Mouse (Mus musculus): ENCODE measurements around the gene Ncoa7. TPM values are rescaled to one million over a fixed set of nuclear protein-coding genes. Genes with fewer than 3 reads are reported as not detected.

Ncoa7 gene
- polyA plus RNA-seq, 1 experiment = 47.2 TPM

DNA sequence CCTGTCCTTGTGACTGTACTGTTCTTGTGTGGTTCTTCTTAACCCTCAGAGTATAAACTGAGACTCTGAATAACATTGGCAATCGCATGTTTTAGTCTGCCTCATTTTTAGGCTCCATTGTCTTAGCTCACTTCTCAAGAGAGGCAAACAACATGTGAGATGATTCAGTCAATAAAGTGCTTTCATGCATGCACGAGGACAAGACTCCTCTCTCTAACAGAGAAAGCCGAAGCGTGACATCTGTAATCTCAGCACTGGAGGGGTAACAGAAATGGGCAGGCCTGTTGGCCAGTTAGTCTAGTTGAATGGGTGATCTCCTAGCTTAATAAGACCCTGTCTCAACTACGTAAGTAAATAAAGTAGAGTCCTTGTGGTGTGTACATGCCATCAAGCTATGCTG is 95.1 kb downstream of the Ncoa7 start:
- H3K4me3 ChIP-seq (ENCODE audit: insufficient read depth, low read length) = no peak overlapping the region
- H3K4me1 ChIP-seq (ENCODE audit: control insufficient read depth, insufficient read depth, low read length) = no peaks in the 10 kb centered on the region; the same call in none of the 2 replicates
- TF ChIP-seq CTCF (IDR thresholded peaks at IDR 0.05; ENCODE audit: extremely low read depth, insufficient read depth, low read length) = no peak
- TF ChIP-seq POLR2A (IDR thresholded peaks at IDR 0.05; ENCODE audit: extremely low read depth, insufficient read depth, low read length) = no peak
- H3K27ac ChIP-seq (ENCODE audit: insufficient read depth, low read length) = no peak overlapping the region

DNA sequence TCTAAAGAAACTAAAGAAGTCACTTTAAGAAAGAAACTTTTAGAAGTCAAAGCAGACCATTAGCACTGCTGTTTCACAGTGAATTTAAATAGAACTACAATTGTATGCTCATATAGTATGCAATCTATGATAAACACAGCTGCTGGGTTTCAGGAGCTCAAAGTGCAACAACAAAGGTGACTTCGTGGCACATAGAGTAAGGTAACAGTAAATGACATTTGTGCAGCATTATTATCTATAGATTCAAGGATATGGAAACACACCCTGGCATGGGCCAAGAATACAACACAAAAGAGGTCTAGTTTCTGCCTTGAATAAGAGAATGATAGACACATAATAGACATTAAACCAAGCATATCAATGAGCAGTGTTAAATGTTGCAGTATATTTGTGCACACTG is 100.5 kb downstream of the Ncoa7 start:
- TF ChIP-seq POLR2A (IDR thresholded peaks at IDR 0.05; ENCODE audit: extremely low read depth, insufficient read depth, low read length) (no peak), CTCF (IDR thresholded peaks at IDR 0.05; ENCODE audit: extremely low read depth, insufficient read depth, low read length) (no peak)
- Histone ChIP-seq H3K27ac (ENCODE audit: insufficient read depth, low read length) (no peak overlapping the region), H3K4me1 (ENCODE audit: control insufficient read depth, insufficient read depth, low read length) (no peaks in the 10 kb centered on the region; the same call in 1 of the 2 replicates), H3K4me3 (ENCODE audit: insufficient read depth, low read length) (no peak overlapping the region)

DNA sequence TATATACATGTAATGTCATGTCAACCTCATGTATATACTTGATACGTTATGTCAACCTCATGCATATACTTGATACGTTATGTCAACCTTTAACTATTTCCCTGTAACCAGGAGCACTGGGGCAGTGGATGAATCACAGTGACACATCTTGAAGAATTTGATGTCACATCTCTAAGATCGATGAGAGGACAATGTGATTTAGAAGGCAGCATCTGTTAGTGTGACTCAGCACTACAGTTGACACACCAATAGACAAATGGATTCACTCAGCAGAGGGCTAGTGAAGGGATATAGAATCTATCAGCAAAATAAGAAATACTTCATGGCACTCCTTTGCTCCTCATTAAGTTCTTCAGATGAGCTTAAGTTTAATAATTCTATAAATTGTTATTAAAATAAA is 116.3 kb downstream of the Ncoa7 start:
- H3K4me3 ChIP-seq (ENCODE audit: insufficient read depth, low read length) = no peak overlapping the region
- TF ChIP-seq CTCF (IDR thresholded peaks at IDR 0.05; ENCODE audit: extremely low read depth, insufficient read depth, low read length) (no peak), POLR2A (IDR thresholded peaks at IDR 0.05; ENCODE audit: extremely low read depth, insufficient read depth, low read length) (no peak)
- H3K27ac ChIP-seq (ENCODE audit: insufficient read depth, low read length) = no peak overlapping the region
- H3K4me1 ChIP-seq (ENCODE audit: control insufficient read depth, insufficient read depth, low read length) = no peaks in the 10 kb centered on the region

DNA sequence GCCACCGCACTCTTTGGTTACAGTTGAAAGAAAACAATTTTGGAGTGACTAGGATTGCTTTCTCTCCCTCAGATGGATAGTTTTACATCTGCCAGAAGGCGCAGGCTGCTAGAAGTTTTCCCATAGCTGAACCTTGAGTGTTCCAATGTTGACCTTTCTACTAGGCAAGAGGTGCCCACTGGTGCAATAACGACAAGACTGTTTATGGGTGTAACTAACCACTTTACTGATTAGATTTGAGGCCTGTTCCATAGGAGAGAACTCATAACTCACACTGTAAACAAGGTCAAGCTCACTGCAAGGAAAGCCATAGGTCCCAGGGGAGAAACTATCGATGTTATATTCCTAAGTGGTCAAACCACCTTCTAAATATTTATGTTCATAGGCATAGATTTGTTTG is 119.7 kb downstream of the Ncoa7 start:
- no peak overlapping the region for H3K4me3 ChIP-seq (ENCODE audit: insufficient read depth, low read length)

DNA sequence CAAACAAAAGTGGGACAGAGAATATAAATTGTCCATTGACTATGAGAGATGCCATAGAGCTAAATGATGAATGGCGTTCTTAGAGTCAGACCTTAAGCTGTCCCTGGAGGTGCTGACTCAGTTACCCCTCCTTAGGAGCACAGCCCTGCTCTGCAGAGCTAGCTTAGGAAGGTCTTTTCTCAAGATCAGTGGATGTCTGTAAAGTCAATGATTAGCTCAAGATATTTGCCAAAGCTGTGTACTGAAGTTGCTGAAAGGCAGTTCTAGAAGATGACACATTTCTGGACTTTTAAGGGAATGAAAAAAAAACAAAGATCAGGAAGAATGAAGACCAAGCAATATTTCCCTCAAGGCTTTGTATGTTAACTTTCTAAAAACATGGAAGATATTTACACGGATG is 123.4 kb downstream of the Ncoa7 start:
- H3K27ac ChIP-seq (ENCODE audit: insufficient read depth, low read length) = no peak overlapping the region
- H3K4me3 ChIP-seq (ENCODE audit: insufficient read depth, low read length) = no peak overlapping the region
- no peak for TF ChIP-seq POLR2A (IDR thresholded peaks at IDR 0.05; ENCODE audit: extremely low read depth, insufficient read depth, low read length)
- no peak for TF ChIP-seq CTCF (IDR thresholded peaks at IDR 0.05; ENCODE audit: extremely low read depth, insufficient read depth, low read length)
- H3K4me1 ChIP-seq (ENCODE audit: control insufficient read depth, insufficient read depth, low read length) = no peaks in the 10 kb centered on the region

More for the DNA sequence above, 119.7 kb downstream of the Ncoa7 start:
- TF ChIP-seq POLR2A (IDR thresholded peaks at IDR 0.05; ENCODE audit: extremely low read depth, insufficient read depth, low read length) (no peak), CTCF (IDR thresholded peaks at IDR 0.05; ENCODE audit: extremely low read depth, insufficient read depth, low read length) (no peak)
- Histone ChIP-seq H3K4me1 (ENCODE audit: control insufficient read depth, insufficient read depth, low read length) (no peaks in the 10 kb centered on the region), H3K27ac (ENCODE audit: insufficient read depth, low read length) (no peak overlapping the region)

DNA sequence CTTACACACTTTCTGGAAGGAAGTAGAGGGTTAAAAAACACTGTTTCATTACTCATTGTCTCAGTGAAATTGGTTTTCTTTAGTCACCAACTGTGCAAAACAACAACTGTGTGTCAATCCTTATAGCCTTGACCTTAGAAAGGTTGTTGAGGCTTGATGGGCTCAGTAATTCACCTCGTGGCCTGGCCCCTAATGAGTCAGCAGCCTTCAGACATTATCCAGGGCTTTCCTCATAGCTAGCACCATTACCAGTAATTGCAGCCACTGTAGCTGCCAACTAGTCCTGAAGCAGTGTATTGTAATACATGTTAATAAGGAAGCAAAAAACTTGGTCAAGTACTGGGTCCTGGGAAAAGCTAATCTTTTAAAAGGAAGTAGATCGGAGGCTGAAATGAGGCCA is 125.1 kb downstream of the Ncoa7 start:
- Histone ChIP-seq H3K27ac (ENCODE audit: insufficient read depth, low read length) (no peak overlapping the region), H3K4me1 (ENCODE audit: control insufficient read depth, insufficient read depth, low read length) (no peaks in the 10 kb centered on the region), H3K4me3 (ENCODE audit: insufficient read depth, low read length) (no peak overlapping the region)
- TF ChIP-seq POLR2A (IDR thresholded peaks at IDR 0.05; ENCODE audit: extremely low read depth, insufficient read depth, low read length) (no peak), CTCF (IDR thresholded peaks at IDR 0.05; ENCODE audit: extremely low read depth, insufficient read depth, low read length) (no peak)

DNA sequence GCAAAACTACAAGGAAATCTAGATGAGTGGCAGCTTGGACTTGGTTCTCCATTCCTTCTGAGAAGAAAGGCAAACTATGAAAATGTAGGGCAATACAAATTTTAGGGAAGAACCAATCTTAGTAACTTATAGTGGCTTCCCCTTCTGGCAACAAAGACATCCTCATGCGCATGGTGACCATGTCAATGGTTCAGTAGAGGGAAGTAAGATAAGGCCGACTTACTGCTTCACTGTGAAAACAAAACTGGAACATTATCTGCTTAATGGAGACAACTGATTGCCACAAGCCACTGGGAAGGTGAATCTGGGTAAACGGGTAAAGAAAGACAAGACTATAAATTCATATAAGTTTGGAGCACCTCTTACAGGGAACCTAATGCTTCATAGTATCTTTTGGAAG is 128.3 kb downstream of the Ncoa7 start:
- no peak for TF ChIP-seq CTCF (IDR thresholded peaks at IDR 0.05; ENCODE audit: extremely low read depth, insufficient read depth, low read length)
- no peak for TF ChIP-seq POLR2A (IDR thresholded peaks at IDR 0.05; ENCODE audit: extremely low read depth, insufficient read depth, low read length)
- H3K4me1 ChIP-seq (ENCODE audit: control insufficient read depth, insufficient read depth, low read length) = no peaks in the 10 kb centered on the region
- no peak overlapping the region for H3K27ac ChIP-seq (ENCODE audit: insufficient read depth, low read length)
- H3K4me3 ChIP-seq (ENCODE audit: insufficient read depth, low read length) = no peak overlapping the region

DNA sequence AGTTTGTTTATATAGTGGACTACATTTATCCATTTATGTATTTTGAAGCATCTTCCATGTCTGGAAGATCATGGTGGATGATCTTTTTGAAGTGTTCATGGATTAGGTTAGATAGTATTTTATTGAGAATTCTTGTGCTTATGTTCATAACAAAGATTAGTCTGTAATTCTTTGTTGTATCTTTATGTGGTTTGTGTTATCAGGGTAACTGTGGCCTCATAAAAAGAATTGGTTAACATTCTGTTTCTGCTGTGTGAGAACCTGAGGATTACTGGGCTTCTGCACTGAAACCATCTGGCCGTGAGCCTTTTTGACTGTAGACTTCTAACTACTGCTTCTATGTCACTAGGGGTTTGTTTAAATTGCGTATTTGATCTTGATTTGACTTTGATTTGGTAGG is 136.5 kb downstream of the Ncoa7 start:
- TF ChIP-seq CTCF (IDR thresholded peaks at IDR 0.05; ENCODE audit: extremely low read depth, insufficient read depth, low read length) (no peak), POLR2A (IDR thresholded peaks at IDR 0.05; ENCODE audit: extremely low read depth, insufficient read depth, low read length) (no peak)
- H3K4me3 ChIP-seq (ENCODE audit: insufficient read depth, low read length) = no peak overlapping the region
- no peak overlapping the region for H3K27ac ChIP-seq (ENCODE audit: insufficient read depth, low read length)
- no peaks in the 10 kb centered on the region for H3K4me1 ChIP-seq (ENCODE audit: control insufficient read depth, insufficient read depth, low read length)

DNA sequence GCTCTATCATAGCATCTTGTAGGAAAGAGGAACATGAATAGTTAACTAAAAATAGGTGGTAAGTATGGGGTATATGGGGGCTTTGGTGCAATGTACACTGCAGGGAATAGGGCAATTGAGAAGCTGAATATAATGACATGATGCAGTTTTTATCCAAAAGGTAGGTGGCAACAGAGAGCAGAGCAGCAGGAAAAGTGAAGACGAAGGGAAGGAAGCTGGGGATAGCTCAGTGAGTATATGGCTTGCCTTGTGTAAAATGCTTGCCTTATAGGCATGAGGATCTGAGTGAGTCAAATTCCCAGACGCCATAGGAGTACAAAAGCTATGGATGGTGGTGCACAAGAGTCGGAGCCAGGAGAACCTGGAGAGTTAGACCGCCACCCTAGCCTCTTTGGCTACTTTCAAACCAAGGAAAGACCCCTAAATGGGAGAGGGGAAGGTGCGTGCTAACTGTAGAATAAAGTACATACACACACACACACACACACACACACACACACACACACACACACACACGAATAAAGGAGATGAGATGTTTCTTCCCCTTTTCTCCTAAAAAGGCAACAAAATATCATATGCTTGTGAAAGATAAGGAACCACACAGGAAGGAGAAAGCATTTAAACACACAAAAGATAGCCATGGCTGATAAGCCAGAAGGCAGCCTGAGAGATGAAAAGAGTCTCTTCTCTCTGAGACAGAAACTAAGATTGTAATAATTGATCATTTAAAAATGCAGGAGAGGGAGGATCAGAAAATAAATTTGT is 142.4 kb downstream of the Ncoa7 start:
- no peak overlapping the region for H3K27ac ChIP-seq (ENCODE audit: insufficient read depth, low read length)
- H3K4me3 ChIP-seq (ENCODE audit: insufficient read depth, low read length) = no peak overlapping the region
- peak; percentile 44; the same call in 1 of the 2 replicates for TF ChIP-seq CTCF (IDR thresholded peaks at IDR 0.05; ENCODE audit: extremely low read depth, insufficient read depth, low read length)
- TF ChIP-seq POLR2A (IDR thresholded peaks at IDR 0.05; ENCODE audit: extremely low read depth, insufficient read depth, low read length) = no peak
- no peaks in the 10 kb centered on the region; the same call in 1 of the 2 replicates for H3K4me1 ChIP-seq (ENCODE audit: control insufficient read depth, insufficient read depth, low read length)

DNA sequence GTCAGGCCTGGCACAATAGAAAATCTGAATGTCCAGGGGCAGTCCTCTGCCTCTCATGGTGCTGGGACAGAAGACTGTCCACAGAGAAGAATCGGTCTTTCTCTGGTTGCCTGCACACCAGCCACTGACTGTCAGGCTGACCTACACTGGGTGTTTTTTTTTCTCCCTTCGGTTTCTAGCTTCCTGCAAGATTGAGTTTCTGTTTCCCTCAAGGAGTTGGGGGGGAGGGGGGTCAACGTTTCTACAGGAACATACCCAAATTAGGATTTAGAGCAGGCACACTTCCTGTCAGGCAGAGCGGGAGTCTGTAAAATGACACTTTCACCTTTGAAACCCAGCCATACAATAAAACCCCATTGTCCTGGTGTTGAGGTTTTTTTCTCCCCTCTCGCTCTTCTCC is 147.5 kb downstream of the Ncoa7 start:
- H3K4me3 ChIP-seq (ENCODE audit: insufficient read depth, low read length) = no peak overlapping the region; the same call in 1 of the 2 replicates
- no peaks in the 10 kb centered on the region; the same call in 1 of the 2 replicates for H3K4me1 ChIP-seq (ENCODE audit: control insufficient read depth, insufficient read depth, low read length)
- H3K27ac ChIP-seq (ENCODE audit: insufficient read depth, low read length) = no peak overlapping the region
- TF ChIP-seq POLR2A (IDR thresholded peaks at IDR 0.05; ENCODE audit: extremely low read depth, insufficient read depth, low read length) = no peak
- no peak for TF ChIP-seq CTCF (IDR thresholded peaks at IDR 0.05; ENCODE audit: extremely low read depth, insufficient read depth, low read length)
